Comparison of ENCODE assay signal across 29 mouse cellular contexts in genomic region chr7:79159406-79159805, GRCm38 (mm10). TPM values are rescaled to one million over a fixed set of nuclear protein-coding genes. Genes with fewer than 3 reads are reported as not detected.
"Had no signal": no experiment of that assay in that cellular context is flagged by ENCODE, and none has a peak within 500 bp of the region (broad histone marks: within the 10 kb centered on the region; RNA-seq: fewer than 3 reads in every experiment).

No protein-coding gene starts in this region.

- H3K4me2 ChIP-seq: embryonic facial prominence, embryonic 12.5 days; embryonic facial prominence, embryonic 13.5 days; embryonic facial prominence, embryonic 15.5 days; forebrain, embryonic 12.5 days; forebrain, embryonic 13.5 days; forebrain, embryonic 15.5 days had no signal

- H3K27ac ChIP-seq: embryonic facial prominence, embryonic 10.5 days; embryonic facial prominence, embryonic 12.5 days; embryonic facial prominence, embryonic 13.5 days; embryonic facial prominence, embryonic 15.5 days; forebrain, embryonic 10.5 days; forebrain, embryonic 12.5 days; forebrain, embryonic 13.5 days; forebrain, embryonic 15.5 days; gastrocnemius, adult 2 months; heart, adult 2 months had no signal

- H3K4me1 ChIP-seq: embryonic facial prominence, embryonic 10.5 days; embryonic facial prominence, embryonic 12.5 days; embryonic facial prominence, embryonic 13.5 days; embryonic facial prominence, embryonic 15.5 days; forebrain, embryonic 10.5 days; forebrain, embryonic 12.5 days; forebrain, embryonic 13.5 days; forebrain, embryonic 15.5 days had no signal

- DNase-seq: cerebellum, adult 18-20 months; cerebellum, adult 2 months; cerebellum, adult 8-10 months; cerebellum, adult 9-10 months; cerebellum, adult 9-11 months; cerebellum, postnatal 25 days; embryo, embryonic 11 days; forebrain, postnatal 0 days; gastrocnemius, adult 2 months; gastrocnemius, postnatal 10 days; gastrocnemius, postnatal 14 days; gastrocnemius, postnatal 25 days; gastrocnemius, postnatal 36 days; heart, adult 11 months; heart, adult 18-20 months; heart, adult 2 months had no signal

- H3K36me3 ChIP-seq: embryonic facial prominence, embryonic 10.5 days; embryonic facial prominence, embryonic 12.5 days; embryonic facial prominence, embryonic 13.5 days; embryonic facial prominence, embryonic 15.5 days; forebrain, embryonic 10.5 days; forebrain, embryonic 12.5 days; forebrain, embryonic 15.5 days had no signal

- H3K9ac ChIP-seq: embryonic facial prominence, embryonic 12.5 days; embryonic facial prominence, embryonic 13.5 days; embryonic facial prominence, embryonic 15.5 days; forebrain, embryonic 12.5 days; forebrain, embryonic 13.5 days; forebrain, embryonic 15.5 days; forebrain, postnatal 0 days had no signal

- H3K9me3 ChIP-seq: embryonic facial prominence, embryonic 10.5 days; embryonic facial prominence, embryonic 12.5 days; embryonic facial prominence, embryonic 15.5 days; forebrain, embryonic 10.5 days; forebrain, embryonic 12.5 days; forebrain, embryonic 13.5 days; forebrain, embryonic 15.5 days had no signal

- H3K4me3 ChIP-seq: embryonic facial prominence, embryonic 10.5 days; embryonic facial prominence, embryonic 12.5 days; embryonic facial prominence, embryonic 13.5 days; embryonic facial prominence, embryonic 15.5 days; erythroblast, embryonic 14.5 days; forebrain, embryonic 10.5 days; forebrain, embryonic 12.5 days; forebrain, embryonic 13.5 days; forebrain, embryonic 15.5 days; gastrocnemius, adult 2 months; heart, adult 2 months had no signal

- ATAC-seq: forebrain, embryonic 13.5 days; forebrain, embryonic 14.5 days; forebrain, embryonic 15.5 days; forebrain, embryonic 16.5 days; forebrain, postnatal 0 days had no signal

- H3K27me3 ChIP-seq: embryonic facial prominence, embryonic 12.5 days; embryonic facial prominence, embryonic 13.5 days; embryonic facial prominence, embryonic 15.5 days; forebrain, embryonic 12.5 days; forebrain, embryonic 13.5 days; forebrain, embryonic 15.5 days had no signal

RNA-seq across cellular contexts. Expression of gene Hapln3, which starts 28.6 kb away (rescaled TPM):
- total RNA-seq: common myeloid progenitor, adult 5-6 weeks; granulocyte monocyte progenitor cell, adult 5-6 weeks had no signal
- polyA plus RNA-seq: erythroblast, embryonic 14.5 days had no signal
